Mouse (Mus musculus) MEL (cell line): ENCODE data around the gene Igflr1.

Experiments used
- CTCF ChIP-seq, 3 experiments: IDR thresholded peaks in 2 of 3; conservative IDR thresholded peaks in 1 of 3; 2 replicates each; pipeline ENCODE4 v1.5.1; 2011 to 2012; ENCODE audit warnings: low read length in 3 of 3, low read depth in 2 of 3, mild to moderate bottlenecking in 2 of 3, improper control_type of control experiment in 1 of 3, inconsistent platforms in 1 of 3, mixed read lengths in 1 of 3, moderate library complexity in 1 of 3; ENCODE audit not compliant: control insufficient read depth in 1 of 3, insufficient read depth in 1 of 3, poor library complexity in 1 of 3, severe bottlenecking in 1 of 3
- E2F4 ChIP-seq: IDR thresholded peaks from 2 replicates; pipeline ENCODE4 v1.6.1; 2011; ENCODE audit warnings: low read depth, low read length, improper control_type of control experiment, borderline replicate concordance
- GATA1 ChIP-seq: IDR thresholded peaks from 2 replicates; pipeline ENCODE4 v1.6.1; 2011; ENCODE audit warnings: low read depth, low read length, improper control_type of control experiment
- JUND ChIP-seq: IDR thresholded peaks from 2 replicates; pipeline ENCODE4 v1.6.1; 2011; ENCODE audit warnings: low read depth, mild to moderate bottlenecking, improper control_type of control experiment, low read length
- NELFE ChIP-seq: IDR thresholded peaks from 2 replicates; pipeline ENCODE4 v1.6.1; 2011; ENCODE audit warnings: low read depth, low read length, improper control_type of control experiment
- POLR2A ChIP-seq, 2 experiments: IDR thresholded peaks; 2 replicates each; pipeline ENCODE4 v1.6.1; 2011 to 2012; ENCODE audit warnings: low read length in 2 of 2, mild to moderate bottlenecking in 2 of 2, control low read depth in 1 of 2, improper control_type of control experiment in 1 of 2, low read depth in 1 of 2, moderate library complexity in 1 of 2; ENCODE audit not compliant: control insufficient read depth in 1 of 2, insufficient read depth in 1 of 2, poor library complexity in 1 of 2
- POLR2AphosphoS2 ChIP-seq: IDR thresholded peaks from 2 replicates; pipeline ENCODE4 v1.6.1; 2011; ENCODE audit warnings: low read length, improper control_type of control experiment
- POLR2AphosphoS5 ChIP-seq: IDR thresholded peaks from 2 replicates; pipeline ENCODE4 v1.6.1; 2012; ENCODE audit warnings: low read depth, borderline replicate concordance, mild to moderate bottlenecking, inconsistent platforms, low read length, moderate library complexity, mixed read lengths
- RAD21 ChIP-seq: IDR thresholded peaks from 2 replicates; pipeline ENCODE4 v1.6.1; 2011; ENCODE audit warnings: mild to moderate bottlenecking, low read depth, low read length, improper control_type of control experiment
- TAL1 ChIP-seq: IDR thresholded peaks from 2 replicates; pipeline ENCODE4 v1.6.1; 2012; ENCODE audit warnings: mild to moderate bottlenecking, inconsistent platforms, low read length, moderate library complexity, mixed read lengths
- TBP ChIP-seq: IDR thresholded peaks from 2 replicates; pipeline ENCODE4 v1.8.0; 2011; ENCODE audit warnings: low read depth, low read length, improper control_type of control experiment
- ZKSCAN1 ChIP-seq: IDR thresholded peaks from 2 replicates; pipeline ENCODE4 v1.6.1; 2012; ENCODE audit warnings: low read depth, mild to moderate bottlenecking, inconsistent platforms, low read length, improper control_type of control experiment, moderate library complexity

- TF ChIP-seq TAL1 (no peak), POLR2A (IDR thresholded peaks at IDR 0.05; ENCODE audit: control insufficient read depth in 1 of 2, insufficient read depth in 1 of 2, low read depth in 1 of 2, low read length in 2 of 2, poor library complexity in 1 of 2) (peak in 1 of 2 experiments; percentile 69; a peak in 2 of 4 replicates), CTCF (IDR thresholded peaks at IDR 0.05 in 2 of 3, conservative IDR thresholded peaks at IDR 0.05 in 1 of 3; ENCODE audit: control insufficient read depth in 1 of 3, insufficient read depth in 1 of 3, low read depth in 2 of 3, low read length in 3 of 3, poor library complexity in 1 of 3, severe bottlenecking in 1 of 3) (no peak), ZKSCAN1 (no peak), E2F4 (no peak), GATA1 (no peak), NELFE (no peak; the same call in none of the 2 replicates), JUND (no peak), TBP (no peak), RAD21 (no peak), POLR2AphosphoS2 (no peak), POLR2AphosphoS5 (no peak)
Measured at GRCm38 (mm10) chr7:30588676-30589434, 23.6 kb downstream of the Igflr1 start, which contains the start of gene Kmt2b.
